Mouse (Mus musculus): ENCODE results near the gene Fau. TPM values are rescaled to one million over a fixed set of nuclear protein-coding genes. Genes with fewer than 3 reads are reported as not detected.
A peak's percentile ranks its signal among the peaks of the same experiment; 100 is the strongest.
"Not testable (repeated sequence)": the region's sequence is repeated elsewhere in the genome, so short reads cannot be mapped to it uniquely, and the experiment has no call there.

The Fau gene
- total RNA-seq, 2 experiments from 2014 or later, result 593 to 625 TPM

GRCm38 (mm10) chr19:6042293-6042692, 15.4 kb upstream of the Fau start:
- DNase-seq (ENCODE audit: low spot score in 2 of 2), result no peak
- intact Hi-C loops (cut with DNase I), result loop anchor here (5.0 kb wide), 1 partner anchor 120 kb away; the partner anchor contains the start of gene Cdc42ep2

DNA sequence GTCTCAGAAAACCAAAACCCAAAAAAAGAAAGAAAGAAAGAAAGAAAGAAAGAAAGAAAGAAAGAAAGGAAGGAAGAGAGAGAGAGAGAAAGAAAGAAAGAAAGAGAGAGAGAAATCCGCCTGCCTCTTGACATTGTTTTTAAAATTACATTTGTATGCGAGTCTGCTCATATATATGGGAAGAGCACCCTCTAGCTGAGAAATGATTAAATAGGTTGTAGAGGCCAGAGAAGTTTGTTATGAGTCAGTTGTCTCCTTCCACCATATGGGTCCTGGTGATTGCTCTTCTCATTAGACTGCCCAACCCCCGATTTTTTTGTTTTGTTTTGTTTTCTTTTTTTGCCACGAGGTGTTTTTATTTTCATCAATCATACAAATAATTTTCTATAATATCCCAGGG, 13.5 kb upstream of the Fau start:
- not testable (repeated sequence) for DNase-seq (ENCODE audit: low spot score in 2 of 2)
- intact Hi-C loops (cut with DNase I), result loop anchor here (5.0 kb wide), 1 partner anchor 122 kb away; the partner anchor contains the start of gene Cdc42ep2

- intact Hi-C loops (cut with DNase I), result loop anchor here (2.0 kb wide), 1 partner anchor 81 kb away; the partner anchor contains the start of gene Pola2
- DNase-seq (ENCODE audit: low spot score in 2 of 2), result no peak
Measured at GRCm38 (mm10) chr19:6045366-6046293, 12.0 kb upstream of the Fau start.

DNA sequence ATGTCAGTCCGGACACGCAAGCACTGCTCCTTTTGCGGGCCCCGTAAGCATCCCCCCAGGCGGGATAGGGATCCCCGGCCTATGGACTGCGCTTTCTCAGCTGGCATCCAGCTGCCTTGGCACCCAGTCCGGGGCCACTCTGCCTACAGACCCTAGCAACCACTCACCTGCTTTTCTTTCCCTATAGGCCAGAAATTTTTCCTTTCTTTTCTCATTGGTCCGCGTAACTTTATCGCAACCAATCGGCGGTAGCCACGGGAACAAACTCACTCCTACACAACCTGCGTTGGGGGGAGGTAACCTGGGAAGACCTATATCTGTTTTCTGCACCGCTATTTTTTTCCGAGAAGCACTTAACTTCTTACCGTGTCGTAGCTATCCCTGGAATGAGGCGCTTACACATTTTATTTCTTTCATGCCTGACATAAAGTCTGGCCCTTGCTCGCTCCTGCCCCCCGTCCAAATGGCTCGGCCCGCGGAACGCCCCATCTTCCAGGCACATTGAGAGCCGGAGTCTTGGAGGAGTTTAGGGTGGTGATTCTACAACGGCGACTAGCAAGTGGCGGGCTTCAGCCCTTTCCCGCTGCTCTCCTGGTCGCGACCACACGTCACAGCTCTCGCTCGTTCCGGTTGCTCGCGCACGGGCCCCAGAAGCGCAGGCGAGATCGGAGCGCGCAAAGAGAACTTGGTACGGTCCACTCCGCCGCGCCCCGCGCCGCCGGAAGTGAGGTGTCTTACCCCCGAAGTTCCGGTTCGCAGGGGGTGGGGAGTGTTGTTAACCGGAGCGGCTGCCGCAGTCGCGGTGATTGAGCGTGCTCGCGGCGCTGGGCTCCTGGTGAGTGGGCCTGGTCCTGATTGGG, 11.1 kb upstream of the Fau start, which contains the start of gene Syvn1:
Syvn1 (plus strand) TSS at position 283 of the 860 bp plus-strand sequence.
- DNase-seq (ENCODE audit: low spot score in 2 of 2), result peak; percentile 90 to 98

DNA sequence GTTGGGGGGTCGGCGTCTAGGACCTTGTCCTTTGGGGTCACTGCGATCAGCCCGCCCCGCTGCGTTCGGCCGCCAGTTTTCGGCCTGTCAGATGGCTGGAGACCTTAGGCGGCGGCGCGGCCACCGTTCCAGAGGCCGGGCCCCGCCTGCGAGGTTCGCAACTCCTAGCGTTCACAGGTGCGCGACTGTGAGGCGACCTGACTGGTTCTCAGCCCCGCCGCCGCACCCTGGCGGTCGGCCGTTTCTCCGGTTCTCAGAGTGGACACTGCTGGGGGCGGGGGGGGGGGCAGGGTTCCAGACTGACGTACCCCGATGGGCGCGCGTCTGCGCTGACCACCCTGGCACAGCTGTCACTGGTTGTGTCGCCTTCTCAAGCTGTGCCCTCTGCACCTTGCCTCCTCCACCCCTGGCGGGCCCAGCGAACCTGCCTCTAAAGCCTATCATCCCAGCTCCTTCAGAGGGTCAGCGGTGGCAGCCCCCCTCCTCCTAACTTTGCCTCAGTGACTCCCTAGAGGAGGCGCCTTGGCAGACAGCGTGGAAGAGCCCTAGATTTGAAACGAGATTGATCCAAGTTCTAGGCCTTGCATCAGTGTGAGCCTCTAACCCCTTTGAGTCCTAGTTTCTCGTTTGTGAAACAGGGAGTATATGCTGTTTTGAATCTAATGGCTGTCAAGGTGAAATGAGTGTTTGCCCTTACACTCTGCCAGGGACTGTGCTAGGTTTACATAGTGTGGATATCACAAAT, 10.3 kb upstream of the Fau start:
- no peak for DNase-seq (ENCODE audit: low spot score in 2 of 2)

More for the DNA sequence above, 11.1 kb upstream of the Fau start, which contains the start of gene Syvn1:
- intact Hi-C loops (cut with DNase I), result loop anchor here (1.0 to 2.0 kb wide), 2 partner anchors 11 to 82 kb away; partner anchors contain the start of genes Fau, Mrpl49 and Pola2

GRCm38 (mm10) chr19:6047899-6048166, 9.8 kb upstream of the Fau start:
- DNase-seq (ENCODE audit: low spot score in 2 of 2), result no peak
- intact Hi-C loops (cut with DNase I), result loop anchor here (1.0 to 2.0 kb wide), 2 partner anchors 9 to 83 kb away; partner anchors contain the start of genes Fau, Mrpl49 and Pola2

More for the DNA sequence above, 10.3 kb upstream of the Fau start:
- intact Hi-C loops (cut with DNase I), result loop anchor here (1.0 to 2.0 kb wide), 2 partner anchors 10 to 83 kb away; partner anchors contain the start of genes Fau, Mrpl49 and Pola2

DNA sequence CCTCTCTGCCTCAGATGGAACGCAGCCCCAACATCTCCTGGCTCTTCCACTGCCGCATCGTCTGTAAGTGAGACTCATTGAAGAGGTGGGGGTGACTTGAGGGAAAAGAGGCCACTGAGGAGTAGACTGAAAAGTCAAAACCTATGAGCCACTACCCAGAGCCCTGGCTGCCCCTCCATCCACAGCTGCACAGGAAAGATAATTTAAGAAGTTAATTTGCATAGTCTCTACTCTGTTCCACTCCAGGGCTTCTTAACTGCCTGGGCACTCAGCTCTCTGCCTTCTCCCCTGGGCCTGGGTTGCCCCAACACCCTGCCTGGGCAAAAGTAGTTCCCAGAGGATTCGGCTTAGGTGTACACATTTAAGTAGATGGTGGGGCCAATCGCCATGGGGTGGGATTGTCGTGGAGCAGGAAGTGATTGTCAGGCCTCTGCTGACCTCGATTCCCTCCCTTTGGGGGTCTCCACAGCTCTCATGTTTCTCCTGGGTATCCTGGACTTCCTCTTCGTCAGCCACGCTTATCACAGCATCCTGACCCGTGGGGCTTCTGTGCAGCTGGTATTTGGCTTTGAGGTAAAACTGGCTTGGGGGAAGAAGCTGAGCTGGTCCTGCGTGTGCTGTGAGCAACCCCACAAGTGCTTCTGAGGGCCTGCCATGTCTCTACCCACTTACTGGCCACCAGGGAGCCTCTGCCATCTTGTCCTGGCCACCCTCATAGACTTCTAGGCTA, 8.8 kb upstream of the Fau start:
- intact Hi-C loops (cut with DNase I), result no loop called here
- no peak for DNase-seq (ENCODE audit: low spot score in 2 of 2)

DNA sequence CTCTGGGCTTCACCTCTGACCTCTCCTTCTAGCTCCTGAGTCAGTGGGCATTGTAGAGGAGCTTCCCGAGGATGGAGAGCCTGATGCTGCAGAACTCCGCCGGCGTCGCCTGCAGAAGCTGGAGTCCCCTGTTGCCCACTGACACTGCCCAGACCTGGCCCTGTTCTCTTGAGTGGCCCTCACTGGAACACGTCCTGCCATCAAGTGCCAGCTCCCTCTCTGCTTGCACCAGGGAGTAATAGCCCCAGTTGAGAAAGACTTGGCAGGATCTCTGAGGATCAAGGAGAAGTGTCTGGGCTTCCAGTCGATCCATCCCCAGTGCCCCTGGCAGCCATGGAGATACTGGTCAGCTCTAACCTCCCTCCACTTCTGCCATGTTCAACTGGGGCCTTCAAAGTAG, 5.1 kb upstream of the Fau start:
- intact Hi-C loops (cut with DNase I), result no loop called here
- no peak for DNase-seq (ENCODE audit: low spot score in 2 of 2)

DNA sequence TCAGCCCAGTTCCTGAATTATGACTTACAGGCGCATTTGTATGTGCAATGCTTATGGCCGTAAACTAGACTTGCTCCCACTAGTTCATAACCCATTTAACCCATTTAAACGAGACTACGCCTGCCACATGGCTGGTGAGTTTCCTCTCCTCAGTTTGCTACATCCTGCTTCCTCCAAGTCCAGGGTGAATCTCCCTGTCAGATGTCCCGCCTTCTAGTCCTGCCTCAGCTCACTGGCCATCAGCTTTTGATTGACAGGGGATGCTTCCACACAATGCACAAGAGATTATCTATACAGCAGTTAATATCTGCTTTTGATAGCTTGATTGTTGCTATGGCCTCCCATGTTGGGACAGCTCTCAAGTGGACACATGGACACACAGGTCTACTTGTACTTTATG, 3.3 kb upstream of the Fau start:
- intact Hi-C loops (cut with DNase I), result no loop called here
- DNase-seq (ENCODE audit: low spot score in 2 of 2), result no peak

DNA sequence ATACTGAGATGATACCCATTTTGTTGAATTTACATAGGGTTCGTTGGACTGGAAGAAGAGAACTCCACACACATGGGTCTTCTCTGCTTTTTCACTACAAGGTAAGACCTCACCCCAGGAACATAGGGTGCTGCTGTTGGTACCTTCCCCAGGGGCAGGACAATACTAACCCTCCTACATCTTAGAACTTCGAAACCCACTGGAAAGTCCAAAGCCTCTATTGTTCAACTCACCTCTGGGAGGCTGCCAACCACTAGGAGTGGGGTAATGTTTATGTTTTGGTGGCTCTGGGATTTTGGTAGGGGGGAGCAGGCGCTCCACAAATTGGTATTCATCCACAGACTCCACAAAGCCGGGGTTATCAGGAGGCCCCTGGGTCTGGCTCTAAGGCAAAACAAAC, 948 bp upstream of the Fau start:
- DNase-seq (ENCODE audit: low spot score in 2 of 2), result no peak
- intact Hi-C loops (cut with DNase I), result loop anchor here (1.0 to 2.0 kb wide), 2 partner anchors 9 to 28 kb away; partner anchors contain the start of genes Cdca5 and Zfpl1

- intact Hi-C loops (cut with DNase I), result no loop called here
Measured at GRCm38 (mm10) chr19:6058513-6058912, 869 bp downstream of the Fau start.

GRCm38 (mm10) chr19:6058966-6059365, 1.3 kb downstream of the Fau start:
- intact Hi-C loops (cut with DNase I), result no loop called here
- DNase-seq (ENCODE audit: low spot score in 2 of 2), result no peak

More at GRCm38 (mm10) chr19:6058513-6058912, 869 bp downstream of the Fau start:
- no peak for DNase-seq (ENCODE audit: low spot score in 2 of 2)

DNA sequence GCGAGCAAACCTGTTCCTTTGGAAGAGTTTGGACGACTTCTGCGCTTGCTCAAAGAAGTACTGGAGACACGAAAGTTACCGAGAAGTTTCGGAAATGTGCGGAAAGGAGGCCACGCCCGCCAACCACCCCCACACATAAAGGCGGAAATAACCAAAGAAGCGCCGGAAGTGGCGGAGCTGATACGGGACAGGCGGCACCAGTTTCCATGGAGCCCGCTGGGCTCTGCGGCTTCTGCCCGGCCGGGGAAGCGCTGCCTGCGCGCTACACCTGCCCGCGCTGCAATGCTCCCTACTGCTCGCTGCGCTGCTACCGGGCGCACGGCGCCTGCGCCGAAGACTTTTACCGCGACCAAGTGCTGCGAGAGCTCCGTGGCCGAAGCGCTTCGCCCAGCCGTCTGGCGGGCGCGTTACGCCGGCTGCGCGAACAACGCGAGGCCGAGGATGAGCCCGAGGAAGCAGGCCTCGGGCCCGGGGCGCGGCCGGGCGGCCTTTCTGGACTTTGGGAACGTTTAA, 3.4 kb downstream of the Fau start, which contains the start of gene Znhit2:
Znhit2 (plus strand) TSS at position 172 of the 513 bp plus-strand sequence.
- peak; percentile 95 to 98 for DNase-seq (ENCODE audit: low spot score in 2 of 2)
- intact Hi-C loops (cut with DNase I), result loop anchor here (5.0 kb wide), 1 partner anchor 276 kb away; no protein-coding TSS in a partner anchor

DNA sequence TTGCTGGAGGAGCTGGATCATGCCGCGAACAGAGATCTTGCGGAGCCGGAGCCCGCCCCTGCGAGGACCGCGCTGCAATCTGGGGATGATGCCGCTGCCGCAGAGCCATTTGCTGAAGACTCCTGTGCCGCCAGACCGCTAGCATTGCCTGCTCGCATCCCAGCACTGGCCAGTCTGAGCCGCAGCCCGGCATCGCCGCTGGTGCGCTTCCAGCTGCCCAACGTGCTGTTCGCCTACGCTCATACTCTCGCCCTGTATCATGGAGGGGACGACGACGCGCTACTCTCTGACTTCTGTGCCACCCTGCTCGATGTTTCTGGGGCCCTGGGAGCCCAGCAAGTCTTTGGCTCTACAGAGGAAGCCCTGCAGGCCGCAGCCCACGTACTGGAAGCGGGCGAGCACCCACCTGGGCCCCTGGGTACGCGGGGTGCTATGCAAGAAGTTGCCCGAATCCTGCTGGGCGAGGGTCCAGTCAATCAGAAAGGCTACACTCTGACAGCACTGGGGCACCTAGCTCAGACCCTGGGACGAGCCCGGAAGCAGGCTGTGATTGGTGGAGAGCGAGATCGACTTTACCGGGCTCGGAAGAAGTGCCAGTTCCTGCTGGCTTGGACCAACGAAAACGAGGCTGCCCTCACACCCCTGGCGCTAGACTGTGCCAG, 4.1 kb downstream of the Fau start:
- intact Hi-C loops (cut with DNase I), result loop anchor here (5.0 kb wide), 1 partner anchor 276 kb away; no protein-coding TSS in a partner anchor
- peak; percentile 44 to 53 for DNase-seq (ENCODE audit: low spot score in 2 of 2)

GRCm38 (mm10) chr19:6062418-6062817, 4.8 kb downstream of the Fau start:
- DNase-seq (ENCODE audit: low spot score in 2 of 2), result no peak
- intact Hi-C loops (cut with DNase I), result loop anchor here (5.0 kb wide), 1 partner anchor 275 kb away; no protein-coding TSS in a partner anchor

DNA sequence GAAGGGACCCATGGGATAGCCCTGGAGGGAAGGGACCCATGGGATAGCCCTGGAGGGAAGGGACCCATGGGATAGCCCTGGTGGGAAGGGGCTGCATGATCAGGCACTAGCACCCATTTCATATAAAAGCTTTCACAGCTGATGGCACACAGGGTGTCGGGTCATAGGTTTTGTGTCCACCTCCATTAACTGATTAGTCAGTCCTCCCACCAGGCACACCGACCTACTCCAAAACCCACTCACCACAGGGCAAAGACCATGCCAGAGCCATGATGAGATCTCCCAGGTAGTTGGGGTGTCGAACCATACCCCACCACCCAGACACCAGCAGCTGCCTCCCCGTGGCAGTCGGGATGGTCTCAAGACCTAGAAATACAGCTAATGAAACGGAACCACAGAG, 5.4 kb downstream of the Fau start:
- intact Hi-C loops (cut with DNase I), result loop anchor here (5.0 kb wide), 1 partner anchor 274 kb away; no protein-coding TSS in a partner anchor
- no peak for DNase-seq (ENCODE audit: low spot score in 2 of 2)

GRCm38 (mm10) chr19:6066571-6066970, 8.9 kb downstream of the Fau start:
- DNase-seq (ENCODE audit: low spot score in 2 of 2), result no peak
- intact Hi-C loops (cut with DNase I), result loop anchor here (5.0 kb wide), 1 partner anchor 51 kb away; the partner anchor contains the start of gene Sac3d1

Data from left cerebral cortex, postnatal 25 days (tissue).